Mouse (Mus musculus): Measurements from ENCODE around the gene Zkscan7. TPM values are rescaled to one million over a fixed set of nuclear protein-coding genes. Genes with fewer than 3 reads are reported as not detected.

Gene Zkscan7
- polyA plus RNA-seq, 1 experiment from 2014 or later, result 3.7 TPM

DNA sequence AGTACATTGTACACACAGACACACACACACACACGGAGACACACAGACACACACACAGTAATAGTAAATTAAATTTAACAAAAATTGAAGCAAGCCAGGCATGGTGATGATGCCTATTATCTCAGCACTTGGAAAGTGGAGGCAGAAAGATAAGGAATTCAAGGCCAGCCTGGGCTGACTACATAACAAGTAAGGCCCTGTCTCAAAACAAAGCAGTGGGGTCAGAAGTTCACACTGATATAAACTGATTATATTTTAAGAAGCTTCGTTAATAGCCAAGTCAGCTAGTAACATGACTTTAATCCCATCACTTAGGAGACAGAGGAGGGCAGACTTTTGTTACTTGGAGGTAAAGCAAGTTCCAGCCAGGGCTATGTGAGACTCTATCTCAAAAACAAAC is 21.8 kb upstream of the Zkscan7 start:
- Histone ChIP-seq H3K27me3 (ENCODE audit: insufficient read depth, low read length) (no peaks in the 10 kb centered on the region), H3K27ac (no peak overlapping the region), H3K4me1 (replicated peaks; ENCODE audit: insufficient read depth, low read length) (peaks cover 8% of the 10 kb centered on the region), H3K4me3 (replicated peaks; ENCODE audit: low read depth, low read length) (no peak overlapping the region), H3K9me3 (replicated peaks; ENCODE audit: low read length) (peaks cover 14% of the 10 kb centered on the region), H3K4me2 (ENCODE audit: low read length) (no peak overlapping the region), H3K36me3 (ENCODE audit: insufficient read depth, low read length) (peaks cover 36% of the 10 kb centered on the region), H3K9ac (ENCODE audit: low read depth, low read length) (no peak overlapping the region)
- 87% methylated on average over 2 of the region's 2 CpGs for WGBS
- DNase-seq (ENCODE audit: low spot score) (no peak), ATAC-seq (replicated peaks; ENCODE audit: low FRiP score, low read depth) (no peak)
- no peak for TF ChIP-seq CTCF (IDR thresholded peaks at IDR 0.05; ENCODE audit: low read depth)

DNA sequence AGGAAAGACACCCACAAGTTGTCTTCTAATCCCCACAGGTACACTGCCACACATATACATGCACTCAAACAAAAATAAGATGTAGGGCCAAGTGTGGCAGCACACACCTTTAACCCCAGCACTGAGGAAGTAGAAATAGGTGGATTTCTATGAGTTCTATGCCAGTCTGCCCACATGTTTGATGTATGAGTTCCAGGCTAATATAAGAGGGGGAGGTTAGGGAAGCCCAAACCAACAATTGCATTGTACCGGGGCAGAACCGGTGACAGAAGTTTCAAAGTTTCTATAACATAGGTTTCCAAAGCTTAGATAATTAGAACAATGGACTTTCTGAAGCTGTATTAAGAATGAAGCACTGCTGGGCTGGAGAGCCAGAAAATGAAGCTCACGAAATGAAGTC is 20.6 kb upstream of the Zkscan7 start:
- Histone ChIP-seq H3K4me1 (replicated peaks; ENCODE audit: insufficient read depth, low read length) (peaks cover 8% of the 10 kb centered on the region), H3K9ac (ENCODE audit: low read depth, low read length) (peak overlapping the region; percentile 88; the same call in 1 of the 2 replicates), H3K27me3 (ENCODE audit: insufficient read depth, low read length) (no peaks in the 10 kb centered on the region), H3K9me3 (replicated peaks; ENCODE audit: low read length) (peaks cover 14% of the 10 kb centered on the region; the same call in 1 of the 2 replicates), H3K27ac (no peak overlapping the region), H3K4me3 (replicated peaks; ENCODE audit: low read depth, low read length) (peak overlapping the region; percentile 69), H3K36me3 (ENCODE audit: insufficient read depth, low read length) (peaks cover 26% of the 10 kb centered on the region), H3K4me2 (ENCODE audit: low read length) (peak overlapping the region; percentile 66)
- WGBS, result 59% methylated on average over 3 of the region's 3 CpGs
- DNase-seq (ENCODE audit: low spot score) (no peak), ATAC-seq (replicated peaks; ENCODE audit: low FRiP score, low read depth) (no peak)
- TF ChIP-seq CTCF (IDR thresholded peaks at IDR 0.05; ENCODE audit: low read depth), result no peak

DNA sequence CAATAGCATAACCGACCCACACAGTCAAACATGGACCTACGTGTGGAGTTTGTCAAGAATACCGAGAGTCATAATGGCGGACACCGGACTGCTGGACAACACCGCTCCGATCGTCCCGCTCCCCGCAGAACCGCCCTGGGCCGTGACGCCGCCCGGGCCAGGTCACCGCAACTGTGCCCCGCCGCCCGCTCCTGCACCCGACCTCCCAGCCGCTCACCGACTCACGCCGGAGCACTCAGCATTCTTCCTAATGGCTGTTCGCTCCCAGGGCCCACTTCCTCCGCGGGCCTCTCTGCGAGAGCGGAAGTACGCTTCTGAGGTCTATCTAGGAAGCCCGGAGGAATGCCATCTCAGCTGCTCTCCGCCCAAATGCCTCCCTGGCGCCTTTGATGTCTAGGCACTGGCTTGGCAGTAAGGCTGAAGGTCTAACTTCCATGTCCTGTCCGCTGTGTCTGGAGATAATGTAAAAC is 19.8 kb upstream of the Zkscan7 start, which contains the start of gene Zfp445:
Gene Zfp445 (minus strand): TSS at position 310 of the 470 bp plus-strand sequence.
- under 1% methylated on average over 34 of the region's 34 CpGs for WGBS
- DNase-seq (ENCODE audit: low spot score) (peak; percentile 95), ATAC-seq (replicated peaks; ENCODE audit: low FRiP score, low read depth) (peak; percentile 88)
- peak within 1 kb of the TSS; percentile 69 for H3K4me3 ChIP-seq (replicated peaks; ENCODE audit: low read depth, low read length)
- no peak for TF ChIP-seq CTCF (IDR thresholded peaks at IDR 0.05; ENCODE audit: low read depth)
- no peaks in the 10 kb centered on the region for H3K27me3 ChIP-seq (ENCODE audit: insufficient read depth, low read length)
- peaks cover 17% of the 10 kb centered on the region for H3K36me3 ChIP-seq (ENCODE audit: insufficient read depth, low read length)
- peak within 1 kb of the TSS; percentile 88 for H3K9ac ChIP-seq (ENCODE audit: low read depth, low read length)
- H3K4me1 ChIP-seq (replicated peaks; ENCODE audit: insufficient read depth, low read length), result peaks cover 8% of the 10 kb centered on the region
- peaks cover 8% of the 10 kb centered on the region; the same call in 1 of the 2 replicates for H3K9me3 ChIP-seq (replicated peaks; ENCODE audit: low read length)
- H3K4me2 ChIP-seq (ENCODE audit: low read length), result peak within 1 kb of the TSS; percentile 66
- peak within 1 kb of the TSS; percentile 82 for H3K27ac ChIP-seq

DNA sequence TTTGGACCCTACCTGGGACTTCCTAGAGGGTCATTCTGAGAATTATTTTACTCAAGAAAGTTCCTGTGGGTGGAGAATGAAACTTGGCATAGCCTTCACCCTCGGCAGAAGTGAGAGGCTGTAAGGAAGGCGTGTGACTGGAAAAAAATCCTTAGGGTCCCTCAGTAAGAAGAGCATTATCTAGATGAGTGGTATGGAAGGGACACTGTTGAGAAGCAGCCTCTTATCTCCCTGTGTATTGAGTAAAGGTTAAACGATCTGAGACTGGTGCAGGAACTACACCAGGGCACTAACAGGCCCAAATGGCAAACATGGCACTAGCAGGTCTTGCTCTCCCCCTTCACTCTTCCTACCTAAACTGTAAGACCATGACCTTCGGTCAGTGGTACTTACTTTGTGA is 19.3 kb upstream of the Zkscan7 start:
- Histone ChIP-seq H3K27ac (no peak overlapping the region), H3K4me1 (replicated peaks; ENCODE audit: insufficient read depth, low read length) (peaks cover 8% of the 10 kb centered on the region), H3K4me3 (replicated peaks; ENCODE audit: low read depth, low read length) (peak overlapping the region; percentile 69), H3K36me3 (ENCODE audit: insufficient read depth, low read length) (peaks cover 12% of the 10 kb centered on the region), H3K9me3 (replicated peaks; ENCODE audit: low read length) (peaks cover 4% of the 10 kb centered on the region; the same call in 1 of the 2 replicates), H3K4me2 (ENCODE audit: low read length) (peak overlapping the region; percentile 66), H3K9ac (ENCODE audit: low read depth, low read length) (no peak overlapping the region; the same call in 1 of the 2 replicates), H3K27me3 (ENCODE audit: insufficient read depth, low read length) (no peaks in the 10 kb centered on the region)
- 79% methylated on average over 4 of the region's 4 CpGs for WGBS
- no peak; the same call in none of the 2 replicates for ATAC-seq (replicated peaks; ENCODE audit: low FRiP score, low read depth)
- no peak for TF ChIP-seq CTCF (IDR thresholded peaks at IDR 0.05; ENCODE audit: low read depth)
- DNase-seq (ENCODE audit: low spot score), result no peak

DNA sequence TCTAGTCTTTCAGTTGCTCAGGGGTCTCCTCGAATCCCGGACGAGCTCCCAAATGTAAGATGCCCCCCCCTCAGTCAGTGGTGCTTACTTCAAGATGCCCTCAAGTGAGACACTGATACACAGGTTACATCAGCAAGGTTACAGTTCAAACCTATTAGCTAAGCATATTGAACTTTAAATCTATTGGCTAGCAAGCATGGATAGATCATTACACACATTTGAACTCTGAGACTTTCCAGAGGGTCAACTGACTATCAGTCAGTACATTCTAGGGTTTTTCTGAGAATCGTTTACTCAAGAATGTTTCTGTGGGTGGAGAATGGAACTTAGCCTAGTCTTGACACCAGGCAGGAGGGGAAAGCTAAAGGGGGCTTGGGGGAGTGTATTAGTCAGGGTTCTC is 12.9 kb upstream of the Zkscan7 start:
- Histone ChIP-seq H3K9me3 (replicated peaks; ENCODE audit: low read length) (no peaks in the 10 kb centered on the region), H3K27me3 (ENCODE audit: insufficient read depth, low read length) (no peaks in the 10 kb centered on the region), H3K9ac (ENCODE audit: low read depth, low read length) (no peak overlapping the region), H3K4me3 (replicated peaks; ENCODE audit: low read depth, low read length) (no peak overlapping the region), H3K4me2 (ENCODE audit: low read length) (no peak overlapping the region), H3K4me1 (replicated peaks; ENCODE audit: insufficient read depth, low read length) (no peaks in the 10 kb centered on the region), H3K27ac (no peak overlapping the region), H3K36me3 (ENCODE audit: insufficient read depth, low read length) (no peaks in the 10 kb centered on the region)
- WGBS, result 86% methylated on average over 4 of the region's 4 CpGs
- no peak for TF ChIP-seq CTCF (IDR thresholded peaks at IDR 0.05; ENCODE audit: low read depth)
- DNase-seq (ENCODE audit: low spot score) (no peak), ATAC-seq (replicated peaks; ENCODE audit: low FRiP score, low read depth) (no peak)

DNA sequence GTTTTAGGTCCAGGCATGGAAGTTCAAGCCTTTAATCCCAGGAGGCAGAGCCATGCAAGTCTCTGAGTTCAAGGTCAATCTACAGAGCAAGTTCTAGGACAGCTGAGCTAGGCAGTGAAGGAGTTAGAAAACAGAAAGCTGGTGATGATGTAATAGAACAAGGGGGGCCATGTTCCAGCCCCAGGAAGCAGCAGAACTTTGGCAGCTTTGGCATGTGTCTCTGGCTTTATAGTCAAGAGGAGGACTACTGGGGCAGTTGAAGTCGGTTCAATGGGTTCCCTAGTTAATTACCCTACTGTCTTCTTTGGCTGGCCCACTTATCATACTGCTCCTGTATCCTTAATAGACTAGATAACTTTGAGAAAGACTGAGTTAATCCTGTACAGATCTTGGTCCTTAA is 10.8 kb upstream of the Zkscan7 start:
- no peak for DNase-seq (ENCODE audit: low spot score)
- TF ChIP-seq CTCF (IDR thresholded peaks at IDR 0.05; ENCODE audit: low read depth), result no peak
- H3K9me3 ChIP-seq (replicated peaks; ENCODE audit: low read length), result no peaks in the 10 kb centered on the region
- no peaks in the 10 kb centered on the region for H3K4me1 ChIP-seq (replicated peaks; ENCODE audit: insufficient read depth, low read length)
- H3K27me3 ChIP-seq (ENCODE audit: insufficient read depth, low read length), result no peaks in the 10 kb centered on the region
- 70% methylated on average over 1 of the region's 1 CpGs for WGBS
- no peak overlapping the region for H3K4me3 ChIP-seq (replicated peaks; ENCODE audit: low read depth, low read length)
- no peak overlapping the region for H3K9ac ChIP-seq (ENCODE audit: low read depth, low read length)
- no peak overlapping the region for H3K4me2 ChIP-seq (ENCODE audit: low read length)
- no peak for ATAC-seq (replicated peaks; ENCODE audit: low FRiP score, low read depth)
- no peaks in the 10 kb centered on the region for H3K36me3 ChIP-seq (ENCODE audit: insufficient read depth, low read length)
- H3K27ac ChIP-seq, result no peak overlapping the region

DNA sequence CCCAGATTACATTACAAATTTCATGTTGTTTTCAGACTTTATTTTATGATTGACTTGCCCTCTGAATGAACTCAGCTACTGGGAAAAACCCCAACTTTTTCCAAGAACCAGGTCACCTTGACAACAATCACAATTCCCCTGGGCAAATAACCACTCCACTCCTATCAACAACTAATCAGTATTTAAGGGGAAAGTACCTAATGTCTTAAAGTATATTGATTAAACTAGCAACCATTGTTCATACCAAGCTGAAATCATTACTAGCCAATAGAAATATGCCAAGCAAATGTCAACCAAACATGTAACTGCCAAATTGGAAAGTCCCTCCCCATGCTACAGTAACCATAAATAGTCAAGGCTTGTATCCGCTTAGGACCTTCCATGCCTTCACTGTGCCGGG is 10.3 kb upstream of the Zkscan7 start:
- H3K36me3 ChIP-seq (ENCODE audit: insufficient read depth, low read length), result no peaks in the 10 kb centered on the region
- TF ChIP-seq CTCF (IDR thresholded peaks at IDR 0.05; ENCODE audit: low read depth), result no peak
- H3K4me3 ChIP-seq (replicated peaks; ENCODE audit: low read depth, low read length), result no peak overlapping the region
- no peak overlapping the region for H3K4me2 ChIP-seq (ENCODE audit: low read length)
- H3K9ac ChIP-seq (ENCODE audit: low read depth, low read length), result no peak overlapping the region
- H3K27ac ChIP-seq, result no peak overlapping the region
- DNase-seq (ENCODE audit: low spot score), result no peak
- H3K4me1 ChIP-seq (replicated peaks; ENCODE audit: insufficient read depth, low read length), result no peaks in the 10 kb centered on the region
- 86% methylated on average over 2 of the region's 2 CpGs for WGBS
- ATAC-seq (replicated peaks; ENCODE audit: low FRiP score, low read depth), result no peak
- no peaks in the 10 kb centered on the region for H3K27me3 ChIP-seq (ENCODE audit: insufficient read depth, low read length)
- H3K9me3 ChIP-seq (replicated peaks; ENCODE audit: low read length), result no peaks in the 10 kb centered on the region

Data from kidney, postnatal 0 days (tissue).